In genomic region chr17:26936921-26937695, GRCm38 (mm10) we compare ENCODE assay signal across 12 mouse cellular contexts. TPM values are rescaled to one million over a fixed set of nuclear protein-coding genes. Genes with fewer than 3 reads are reported as not detected.
DNase-seq lines count a peak whose midpoint lies in the region; ATAC-seq lines count a peak whose summit lies in the region.
"Had no signal": no experiment of that assay in that cellular context is flagged by ENCODE, and none has a peak within 500 bp of the region (broad histone marks: within the 10 kb centered on the region; RNA-seq: fewer than 3 reads in every experiment).

No protein-coding gene starts in this region.

- no peak for DNase-seq in heart, adult 9 months (ENCODE audit: low spot score in 2 of 2)
- DNase-seq in midbrain, embryonic 10.5 days (ENCODE audit: low spot score), result no peak
- no peak for DNase-seq in left cerebral cortex, adult 11 months (ENCODE audit: low spot score)
- DNase-seq in urinary bladder, postnatal 25 days (ENCODE audit: low spot score), result no peak
- DNase-seq: forebrain, postnatal 0 days; right cerebral cortex, postnatal 25 days; thymus, adult 18-20 months had no signal

- no peak for ATAC-seq in heart, embryonic 14.5 days (ENCODE audit: insufficient number of reproducible peaks, insufficient read depth, low FRiP score, low read depth)
- ATAC-seq in midbrain, embryonic 16.5 days, result no peak
- no peak for ATAC-seq in embryonic facial prominence, embryonic 15.5 days (ENCODE audit: insufficient number of reproducible peaks, low FRiP score, low TSS enrichment, low read depth)
- ATAC-seq in limb, embryonic 13.5 days (ENCODE audit: low FRiP score, low read depth), result no peak
- ATAC-seq: forebrain, postnatal 0 days; hindbrain, embryonic 16.5 days had no signal

- H3K27me3 ChIP-seq in heart, embryonic 14.5 days (ENCODE audit: control insufficient read depth, insufficient read depth, low read length), result no peaks in the 10 kb centered on the region
- no peaks in the 10 kb centered on the region for H3K27me3 ChIP-seq in midbrain, embryonic 10.5 days (ENCODE audit: low read depth, poor library complexity, severe bottlenecking)
- no peaks in the 10 kb centered on the region for H3K27me3 ChIP-seq in midbrain, embryonic 16.5 days (ENCODE audit: control insufficient read depth, insufficient read depth, low read depth, low read length)
- H3K27me3 ChIP-seq in embryonic facial prominence, embryonic 15.5 days, result no peaks in the 10 kb centered on the region
- no peaks in the 10 kb centered on the region for H3K27me3 ChIP-seq in limb, embryonic 13.5 days

- H3K4me1 ChIP-seq in heart, embryonic 14.5 days (ENCODE audit: control insufficient read depth in 2 of 2, insufficient read depth in 2 of 2, low read length in 2 of 2), result peaks cover 19 to 36% of the 10 kb centered on the region in 2 experiments
- H3K4me1 ChIP-seq in midbrain, embryonic 10.5 days, result peaks cover 77% of the 10 kb centered on the region
- peaks cover 40% of the 10 kb centered on the region for H3K4me1 ChIP-seq in midbrain, embryonic 16.5 days (ENCODE audit: control insufficient read depth, insufficient read depth, low read length)
- H3K4me1 ChIP-seq in embryonic facial prominence, embryonic 15.5 days, result peaks cover 61% of the 10 kb centered on the region
- peaks cover 49% of the 10 kb centered on the region for H3K4me1 ChIP-seq in limb, embryonic 13.5 days

- no peak overlapping the region for H3K4me3 ChIP-seq in heart, embryonic 14.5 days (ENCODE audit: control insufficient read depth in 1 of 2, insufficient read depth in 1 of 2, low read depth in 1 of 2, low read length in 2 of 2)
- peak overlapping the region; percentile 84 for H3K4me3 ChIP-seq in midbrain, embryonic 10.5 days
- H3K4me3 ChIP-seq in midbrain, embryonic 16.5 days (ENCODE audit: low read depth, low read length), result no peak overlapping the region
- H3K4me3 ChIP-seq in embryonic facial prominence, embryonic 15.5 days (replicated peaks), result no peak overlapping the region
- no peak overlapping the region for H3K4me3 ChIP-seq in limb, embryonic 13.5 days

- no peak overlapping the region; the same call in 1 of the 2 replicates for H3K9ac ChIP-seq in heart, embryonic 14.5 days (ENCODE audit: low read length)
- no peak overlapping the region for H3K9ac ChIP-seq in midbrain, embryonic 16.5 days (ENCODE audit: low read depth, low read length)
- no peak overlapping the region for H3K9ac ChIP-seq in embryonic facial prominence, embryonic 15.5 days
- H3K9ac ChIP-seq in limb, embryonic 13.5 days, result no peak overlapping the region
- H3K9ac ChIP-seq: forebrain, postnatal 0 days had no signal

- no peak overlapping the region for H3K27ac ChIP-seq in heart, embryonic 14.5 days (replicated peaks in 1 of 2; ENCODE audit: control insufficient read depth in 1 of 2, insufficient read depth in 1 of 2, low read depth in 2 of 2, low read length in 2 of 2)
- no peak overlapping the region for H3K27ac ChIP-seq in midbrain, embryonic 10.5 days (replicated peaks)
- H3K27ac ChIP-seq in midbrain, embryonic 16.5 days (ENCODE audit: low read length), result no peak overlapping the region
- no peak overlapping the region for H3K27ac ChIP-seq in embryonic facial prominence, embryonic 15.5 days (replicated peaks)
- H3K27ac ChIP-seq in limb, embryonic 13.5 days, result no peak overlapping the region

- peak overlapping the region; percentile 76; the same call in 1 of the 2 replicates for H3K4me2 ChIP-seq in heart, embryonic 14.5 days (ENCODE audit: low read length)
- H3K4me2 ChIP-seq in midbrain, embryonic 16.5 days (ENCODE audit: low read length), result no peak overlapping the region
- peak overlapping the region; percentile 6; the same call in 1 of the 2 replicates for H3K4me2 ChIP-seq in embryonic facial prominence, embryonic 15.5 days (replicated peaks)
- H3K4me2 ChIP-seq in limb, embryonic 13.5 days (replicated peaks), result peak overlapping the region; percentile 99; the same call in 1 of the 2 replicates

- H3K36me3 ChIP-seq in heart, embryonic 14.5 days (ENCODE audit: control insufficient read depth, insufficient read depth, low read length), result peaks cover 41% of the 10 kb centered on the region
- peaks cover 42% of the 10 kb centered on the region for H3K36me3 ChIP-seq in midbrain, embryonic 10.5 days
- H3K36me3 ChIP-seq in midbrain, embryonic 16.5 days (ENCODE audit: control insufficient read depth, insufficient read depth, low read length), result peaks cover 17% of the 10 kb centered on the region
- peaks cover 28% of the 10 kb centered on the region for H3K36me3 ChIP-seq in embryonic facial prominence, embryonic 15.5 days
- peaks cover 35% of the 10 kb centered on the region for H3K36me3 ChIP-seq in limb, embryonic 13.5 days

- WGBS in heart, embryonic 14.5 days, result 88% methylated on average over 15 of the region's 15 CpGs
- 89% methylated on average over 15 of the region's 15 CpGs for WGBS in midbrain, embryonic 10.5 days
- WGBS in midbrain, embryonic 16.5 days, result 90% methylated on average over 15 of the region's 15 CpGs
- 83% methylated on average over 15 of the region's 15 CpGs for WGBS in embryonic facial prominence, embryonic 15.5 days
- 80% methylated on average over 15 of the region's 15 CpGs for WGBS in limb, embryonic 13.5 days

- H3K9me3 ChIP-seq in heart, embryonic 14.5 days (ENCODE audit: control insufficient read depth, low read length), result no peaks in the 10 kb centered on the region
- H3K9me3 ChIP-seq in midbrain, embryonic 10.5 days (replicated peaks), result no peaks in the 10 kb centered on the region
- H3K9me3 ChIP-seq in midbrain, embryonic 16.5 days (replicated peaks; ENCODE audit: control insufficient read depth, low read length, poor library complexity, severe bottlenecking), result no peaks in the 10 kb centered on the region
- no peaks in the 10 kb centered on the region for H3K9me3 ChIP-seq in embryonic facial prominence, embryonic 15.5 days (replicated peaks)
- H3K9me3 ChIP-seq in limb, embryonic 13.5 days, result no peaks in the 10 kb centered on the region

RNA-seq across cellular contexts. Expression of gene Cuta, which starts 2.3 kb away (rescaled TPM):
- polyA plus RNA-seq in heart, embryonic 14.5 days (2014; fragmentation: Nextera tagmentation; extraction: Ambion mirVana), result 156 and 173 TPM in 2 replicates
- 175 and 179 TPM in 2 replicates for polyA plus RNA-seq in midbrain, embryonic 10.5 days (2016; fragmentation: Nextera tagmentation; extraction: Ambion mirVana)
- 130 TPM in 2 replicates for polyA plus RNA-seq in midbrain, embryonic 16.5 days (2015; fragmentation: Nextera tagmentation; extraction: Ambion mirVana)
- 172 and 180 TPM in 2 replicates for polyA plus RNA-seq in embryonic facial prominence, embryonic 15.5 days (2015; fragmentation: Nextera tagmentation; extraction: Ambion mirVana)
- polyA plus RNA-seq in limb, embryonic 13.5 days (2015; fragmentation: Nextera tagmentation; extraction: Ambion mirVana), result 170 and 176 TPM in 2 replicates

RNA-seq across cellular contexts. Expression of gene Syngap1, which starts 3.9 kb away (rescaled TPM):
- 1.5 TPM in 2 replicates for polyA plus RNA-seq in heart, embryonic 14.5 days (2014; fragmentation: Nextera tagmentation; extraction: Ambion mirVana)
- polyA plus RNA-seq in midbrain, embryonic 10.5 days (2016; fragmentation: Nextera tagmentation; extraction: Ambion mirVana), result 1.5 TPM in 2 replicates
- 4.3 and 4.6 TPM in 2 replicates for polyA plus RNA-seq in midbrain, embryonic 16.5 days (2015; fragmentation: Nextera tagmentation; extraction: Ambion mirVana)
- 2.2 and 3.2 TPM in 2 replicates for polyA plus RNA-seq in embryonic facial prominence, embryonic 15.5 days (2015; fragmentation: Nextera tagmentation; extraction: Ambion mirVana)
- polyA plus RNA-seq in limb, embryonic 13.5 days (2015; fragmentation: Nextera tagmentation; extraction: Ambion mirVana), result 3.6 and 4.4 TPM in 2 replicates

RNA-seq across cellular contexts. Expression of gene Phf1, which starts 4.3 kb away (rescaled TPM):
- 5.2 and 8.0 TPM in 2 replicates for polyA plus RNA-seq in heart, embryonic 14.5 days (2014; fragmentation: Nextera tagmentation; extraction: Ambion mirVana)
- 3.1 and 4.7 TPM in 2 replicates for polyA plus RNA-seq in midbrain, embryonic 10.5 days (2016; fragmentation: Nextera tagmentation; extraction: Ambion mirVana)
- polyA plus RNA-seq in midbrain, embryonic 16.5 days (2015; fragmentation: Nextera tagmentation; extraction: Ambion mirVana), result 24.5 and 28.0 TPM in 2 replicates
- 13.6 and 17.4 TPM in 2 replicates for polyA plus RNA-seq in embryonic facial prominence, embryonic 15.5 days (2015; fragmentation: Nextera tagmentation; extraction: Ambion mirVana)
- polyA plus RNA-seq in limb, embryonic 13.5 days (2015; fragmentation: Nextera tagmentation; extraction: Ambion mirVana), result 15.0 and 15.6 TPM in 2 replicates

RNA-seq across cellular contexts. Expression of gene Kifc5b, which starts 20.2 kb away (rescaled TPM):
- 4.2 and 5.0 TPM in 2 replicates for polyA plus RNA-seq in heart, embryonic 14.5 days (2014; fragmentation: Nextera tagmentation; extraction: Ambion mirVana)
- polyA plus RNA-seq in midbrain, embryonic 10.5 days (2016; fragmentation: Nextera tagmentation; extraction: Ambion mirVana), result 10.6 and 12.1 TPM in 2 replicates
- 2.3 and 3.3 TPM in 2 replicates for polyA plus RNA-seq in midbrain, embryonic 16.5 days (2015; fragmentation: Nextera tagmentation; extraction: Ambion mirVana)
- polyA plus RNA-seq in embryonic facial prominence, embryonic 15.5 days (2015; fragmentation: Nextera tagmentation; extraction: Ambion mirVana), result 6.5 and 7.4 TPM in 2 replicates
- polyA plus RNA-seq in limb, embryonic 13.5 days (2015; fragmentation: Nextera tagmentation; extraction: Ambion mirVana), result 9.0 and 9.6 TPM in 2 replicates

RNA-seq across cellular contexts. Expression of gene Zbtb9, which starts 35.9 kb away (rescaled TPM):
- polyA plus RNA-seq in heart, embryonic 14.5 days (2014; fragmentation: Nextera tagmentation; extraction: Ambion mirVana), result 6.8 TPM in 2 replicates
- 18.6 and 18.8 TPM in 2 replicates for polyA plus RNA-seq in midbrain, embryonic 10.5 days (2016; fragmentation: Nextera tagmentation; extraction: Ambion mirVana)
- 13.8 and 15.9 TPM in 2 replicates for polyA plus RNA-seq in midbrain, embryonic 16.5 days (2015; fragmentation: Nextera tagmentation; extraction: Ambion mirVana)
- polyA plus RNA-seq in embryonic facial prominence, embryonic 15.5 days (2015; fragmentation: Nextera tagmentation; extraction: Ambion mirVana), result 13.8 and 15.6 TPM in 2 replicates
- 15.5 and 16.7 TPM in 2 replicates for polyA plus RNA-seq in limb, embryonic 13.5 days (2015; fragmentation: Nextera tagmentation; extraction: Ambion mirVana)
